Mouse (Mus musculus) cortical plate, adult 2 months (tissue): Measurements from ENCODE around the gene Nek11. TPM values are rescaled to one million over a fixed set of nuclear protein-coding genes. Genes with fewer than 3 reads are reported as not detected.

ENCODE experiments used
- H3K27ac ChIP-seq: fragments of 200-500 bp; 2 replicates; pipeline ENCODE4 v1.5.1; 2012; ENCODE audit warnings: low read length, control low read depth, inconsistent platforms; ENCODE audit not compliant: insufficient read depth
- H3K4me1 ChIP-seq: fragments of 200-500 bp; 2 replicates; pipeline ENCODE4 v1.6.1; 2011; ENCODE audit warnings: low read length; ENCODE audit not compliant: control insufficient read depth, insufficient read depth
- H3K4me3 ChIP-seq: fragments of 200-500 bp; 2 replicates; pipeline ENCODE4 v1.5.1; 2011; ENCODE audit warnings: mild to moderate bottlenecking, low read length, control low read depth; ENCODE audit not compliant: insufficient read depth
- CTCF ChIP-seq: fragments of 200-500 bp; IDR thresholded peaks from 2 replicates; pipeline ENCODE4 v1.5.1; 2011; ENCODE audit warnings: mild to moderate bottlenecking, control low read depth, low read length; ENCODE audit not compliant: insufficient read depth; ENCODE audit errors: extremely low read depth
- POLR2A ChIP-seq: fragments of 200-500 bp; IDR thresholded peaks from 2 replicates; pipeline ENCODE4 v1.6.1; 2011; ENCODE audit warnings: mild to moderate bottlenecking, low read length, control low read depth; ENCODE audit not compliant: insufficient read depth; ENCODE audit errors: extremely low read depth
- polyA plus RNA-seq: library from polyadenylated mRNA; depleted of rRNA; stranded (reverse); fragments of >200 nt; gene quantifications from 2 replicates; pipeline ENCODE4 v1.2.3, GENCODE M21; 2012

The Nek11 gene
- polyA plus RNA-seq, 1 experiment, result 1.6 TPM

GRCm38 (mm10) chr9:105374361-105374760 lies 21.0 kb downstream of the Nek11 start:
- Histone ChIP-seq H3K4me1 (no peaks in the 10 kb centered on the region; the same call in 1 of the 2 replicates), H3K27ac (no peak overlapping the region), H3K4me3 (no peak overlapping the region)
- TF ChIP-seq POLR2A (no peak), CTCF (no peak)

- Histone ChIP-seq H3K27ac (no peak overlapping the region), H3K4me1 (no peaks in the 10 kb centered on the region), H3K4me3 (no peak overlapping the region)
- TF ChIP-seq CTCF (no peak), POLR2A (no peak)
Observed at GRCm38 (mm10) chr9:105368605-105369004, 26.7 kb downstream of the Nek11 start.

- TF ChIP-seq CTCF (no peak), POLR2A (no peak)
- no peak overlapping the region for H3K27ac ChIP-seq
- H3K4me3 ChIP-seq, result no peak overlapping the region
- no peaks in the 10 kb centered on the region for H3K4me1 ChIP-seq
Observed at GRCm38 (mm10) chr9:105366199-105366598, 29.1 kb downstream of the Nek11 start.

GRCm38 (mm10) chr9:105363520-105364231 lies 31.6 kb downstream of the Nek11 start:
- H3K27ac ChIP-seq, result no peak overlapping the region
- TF ChIP-seq POLR2A, result no peak
- TF ChIP-seq CTCF, result no peak
- H3K4me1 ChIP-seq, result no peaks in the 10 kb centered on the region
- H3K4me3 ChIP-seq, result no peak overlapping the region

GRCm38 (mm10) chr9:105362181-105362580 lies 33.1 kb downstream of the Nek11 start:
- no peak overlapping the region for H3K27ac ChIP-seq
- TF ChIP-seq POLR2A (no peak), CTCF (no peak)
- no peaks in the 10 kb centered on the region for H3K4me1 ChIP-seq
- no peak overlapping the region for H3K4me3 ChIP-seq

- Histone ChIP-seq H3K27ac (no peak overlapping the region), H3K4me3 (no peak overlapping the region), H3K4me1 (0 out of 2 replicates have a peak, but pooled peaks cover 2% of the 10 kb centered on the region)
- TF ChIP-seq POLR2A, result no peak
- no peak for TF ChIP-seq CTCF
Observed at GRCm38 (mm10) chr9:105349034-105349433, 46.3 kb downstream of the Nek11 start.

- Histone ChIP-seq H3K4me3 (no peak overlapping the region), H3K4me1 (0 out of 2 replicates have a peak, but pooled peaks cover 2% of the 10 kb centered on the region), H3K27ac (no peak overlapping the region)
- TF ChIP-seq POLR2A (no peak), CTCF (no peak)
Observed at GRCm38 (mm10) chr9:105348242-105349031, 46.9 kb downstream of the Nek11 start.

GRCm38 (mm10) chr9:105342994-105343656 lies 52.2 kb downstream of the Nek11 start:
- no peak for TF ChIP-seq CTCF
- TF ChIP-seq POLR2A, result no peak
- Histone ChIP-seq H3K27ac (no peak overlapping the region), H3K4me1 (no peaks in the 10 kb centered on the region), H3K4me3 (no peak overlapping the region)

- H3K27ac ChIP-seq, result no peak overlapping the region
- no peak overlapping the region for H3K4me3 ChIP-seq
- H3K4me1 ChIP-seq, result no peaks in the 10 kb centered on the region
- TF ChIP-seq POLR2A (no peak), CTCF (no peak)
Observed at GRCm38 (mm10) chr9:105342565-105342964, 52.8 kb downstream of the Nek11 start.
